In the genomic region with DNA sequence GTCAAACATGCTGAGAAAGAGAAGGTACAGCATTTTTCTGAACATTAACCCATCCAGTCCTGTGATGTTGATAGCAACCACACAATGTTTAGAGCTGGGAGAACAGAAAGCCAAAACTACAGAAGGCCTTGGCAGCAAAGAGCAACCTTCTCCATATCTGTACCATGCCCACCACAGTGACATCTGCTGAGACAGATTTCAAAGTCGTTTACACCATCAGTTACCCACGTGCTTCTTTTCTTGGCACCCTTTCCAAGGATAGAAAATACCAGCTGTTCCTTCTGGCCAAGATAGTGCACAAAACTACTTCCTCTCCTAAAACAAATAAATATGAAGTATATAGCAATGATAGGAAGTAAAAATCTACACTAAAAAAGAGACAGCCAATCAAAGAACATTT, we compare ENCODE assay signal across 12 mouse cellular contexts.
A peak's percentile ranks its signal among the peaks of the same experiment; 100 is the strongest.
DNase-seq lines count a peak whose midpoint lies in the region; TF ChIP-seq lines count a peak whose summit lies in the region.
"Had no signal": no experiment of that assay in that cellular context is flagged by ENCODE, and none has a peak within 500 bp of the region (broad histone marks: within the 10 kb centered on the region; RNA-seq: fewer than 3 reads in every experiment).

No protein-coding gene starts in this region.

- H3K9ac ChIP-seq in MEL (ENCODE audit: control insufficient read depth, low read depth, low read length, poor library complexity, severe bottlenecking) = no peak overlapping the region

- no peak overlapping the region for H3K27ac ChIP-seq in MEL (ENCODE audit: control insufficient read depth, low read depth, low read length)
- H3K27ac ChIP-seq in thymus, adult 2 months (ENCODE audit: control insufficient read depth, insufficient read depth, low read length) = no peak overlapping the region
- H3K27ac ChIP-seq: heart, embryonic 10.5 days; hindbrain, embryonic 10.5 days had no signal

- TF ChIP-seq POLR2A in MEL (IDR thresholded peaks at IDR 0.05; ENCODE audit: control insufficient read depth in 1 of 2, insufficient read depth in 1 of 2, low read depth in 1 of 2, low read length in 2 of 2, poor library complexity in 1 of 2) = no peak
- TF ChIP-seq POLR2A in thymus, adult 2 months (IDR thresholded peaks at IDR 0.05; ENCODE audit: control insufficient read depth, extremely low read depth, insufficient read depth, low read length, poor library complexity) = no peak

- no peaks in the 10 kb centered on the region for H3K36me3 ChIP-seq in MEL (ENCODE audit: control insufficient read depth in 1 of 2, insufficient read depth in 2 of 2, low read length in 2 of 2)
- no peaks in the 10 kb centered on the region for H3K36me3 ChIP-seq in thymus, adult 2 months (ENCODE audit: control insufficient read depth, insufficient read depth, low read length)
- H3K36me3 ChIP-seq: heart, embryonic 10.5 days; hindbrain, embryonic 10.5 days had no signal

- DNase-seq in cerebellum, postnatal 14 days = peak; percentile 53 to 58
- DNase-seq in cerebellum, postnatal 36 days = no peak
- DNase-seq in MEL (ENCODE audit: low read depth, low spot score) = peak; percentile 79
- peak; percentile 7 to 11 for DNase-seq in frontal cortex, postnatal 10 days (ENCODE audit: low spot score in 2 of 2)
- peak; percentile 8 to 19 for DNase-seq in left cerebral cortex, adult 18-20 months (ENCODE audit: low spot score in 2 of 2)
- no peak for DNase-seq in thymus, postnatal 14 days
- no peak for DNase-seq in gastrocnemius, postnatal 4 days (ENCODE audit: low spot score in 2 of 2)
- DNase-seq in thymus, adult 2 months = no peak
- DNase-seq: cerebellum, adult 9-11 months; kidney, adult 2 months had no signal

- H3K79me2 ChIP-seq in MEL (ENCODE audit: control insufficient read depth, insufficient read depth, low read length, poor library complexity) = no peaks in the 10 kb centered on the region

- no peak for TF ChIP-seq CTCF in MEL (IDR thresholded peaks at IDR 0.05 in 2 of 3, conservative IDR thresholded peaks at IDR 0.05 in 1 of 3; ENCODE audit: control insufficient read depth in 1 of 3, insufficient read depth in 1 of 3, low read depth in 2 of 3, low read length in 3 of 3, poor library complexity in 1 of 3, severe bottlenecking in 1 of 3)
- TF ChIP-seq CTCF in thymus, adult 2 months (IDR thresholded peaks at IDR 0.05; ENCODE audit: borderline replicate concordance, control insufficient read depth, extremely low read depth, insufficient read depth, low read length, poor library complexity) = no peak

- H3K9me3 ChIP-seq in MEL (replicated peaks; ENCODE audit: insufficient read depth, low read length) = no peaks in the 10 kb centered on the region
- H3K9me3 ChIP-seq: heart, embryonic 10.5 days; hindbrain, embryonic 10.5 days had no signal

- H3K4me3 ChIP-seq in MEL (ENCODE audit: control insufficient read depth in 1 of 2, insufficient read depth in 1 of 2, low read depth in 2 of 2, low read length in 2 of 2) = no peak overlapping the region
- no peak overlapping the region for H3K4me3 ChIP-seq in thymus, adult 2 months (ENCODE audit: control insufficient read depth, insufficient read depth, low read length)
- H3K4me3 ChIP-seq: heart, embryonic 10.5 days; hindbrain, embryonic 10.5 days had no signal

- peak; percentile 91 to 95 for TF ChIP-seq EP300 in MEL (IDR thresholded peaks at IDR 0.05; ENCODE audit: low read depth in 1 of 2, low read length in 2 of 2)

- 37% methylated on average over 2 of the region's 2 CpGs for WGBS in thymus, adult 2 months

- no peak for TF ChIP-seq RAD21 in MEL (IDR thresholded peaks at IDR 0.05; ENCODE audit: low read depth, low read length)

- 0 out of 4 replicates have a peak, but pooled peaks cover 0 to 2% of the 10 kb centered on the region in 2 experiments for H3K4me1 ChIP-seq in MEL (ENCODE audit: control insufficient read depth in 1 of 2, insufficient read depth in 2 of 2, low read length in 2 of 2)
- no peaks in the 10 kb centered on the region for H3K4me1 ChIP-seq in thymus, adult 2 months (replicated peaks; ENCODE audit: control insufficient read depth, insufficient read depth, low read length)
- H3K4me1 ChIP-seq: heart, embryonic 10.5 days; hindbrain, embryonic 10.5 days had no signal

- H3K27me3 ChIP-seq in MEL (ENCODE audit: control insufficient read depth in 1 of 2, insufficient read depth in 2 of 2, low read length in 2 of 2) = no peaks in the 10 kb centered on the region
- no peaks in the 10 kb centered on the region for H3K27me3 ChIP-seq in thymus, adult 2 months (ENCODE audit: control insufficient read depth, insufficient read depth, low read length)

TF ChIP-seq in MEL, 35 proteins besides CTCF, POLR2A, EP300 and RAD21:
- TF ChIP-seq ELF1 (IDR thresholded peaks at IDR 0.05; ENCODE audit: low read depth, low read length) (peak; percentile 28; the same call in 1 of the 2 replicates), NRF1 (IDR thresholded peaks at IDR 0.05; ENCODE audit: insufficient read depth, low read depth, low read length, poor library complexity, severe bottlenecking) (no peak), JUND (IDR thresholded peaks at IDR 0.05; ENCODE audit: low read depth, low read length) (no peak), CHD2 (IDR thresholded peaks at IDR 0.05; ENCODE audit: low read length) (no peak), TAL1 (IDR thresholded peaks at IDR 0.05; ENCODE audit: low read length) (peak; percentile 62), MXI1 (IDR thresholded peaks at IDR 0.05; ENCODE audit: low read depth, low read length) (peak; percentile 59; the same call in 1 of the 2 replicates), MEF2A (IDR thresholded peaks at IDR 0.05; ENCODE audit: extremely low read depth, insufficient replicate concordance, low read depth, low read length, poor library complexity, severe bottlenecking) (no peak), MYB (IDR thresholded peaks at IDR 0.05; ENCODE audit: low read depth, low read length) (peak; percentile 78; the same call in 1 of the 2 replicates), SMC3 (IDR thresholded peaks at IDR 0.05; ENCODE audit: low read depth, low read length) (no peak), MYC (IDR thresholded peaks at IDR 0.05; ENCODE audit: low read depth, low read length) (peak; percentile 55; the same call in 1 of the 2 replicates), ZMIZ1 (IDR thresholded peaks at IDR 0.05; ENCODE audit: low read depth, low read length) (no peak), ETS1 (IDR thresholded peaks at IDR 0.05; ENCODE audit: low read depth, low read length) (peak; percentile 97), ZKSCAN1 (IDR thresholded peaks at IDR 0.05; ENCODE audit: low read depth, low read length) (no peak), CHD1 (IDR thresholded peaks at IDR 0.05; ENCODE audit: low read depth, low read length) (no peak), E2F4 (IDR thresholded peaks at IDR 0.05; ENCODE audit: borderline replicate concordance, low read depth, low read length) (no peak), HCFC1 (IDR thresholded peaks at IDR 0.05; ENCODE audit: low read depth, low read length) (no peak), KAT2A (conservative IDR thresholded peaks at IDR 0.05; ENCODE audit: low read depth, low read length) (0 out of 2 replicates have a peak, but pooled peaks have one; percentile 12), POLR2AphosphoS5 (IDR thresholded peaks at IDR 0.05; ENCODE audit: borderline replicate concordance, low read depth, low read length) (no peak), MAZ (IDR thresholded peaks at IDR 0.05; ENCODE audit: low read depth, low read length) (no peak), NELFE (IDR thresholded peaks at IDR 0.05; ENCODE audit: low read depth, low read length) (no peak), MAX (IDR thresholded peaks at IDR 0.05; ENCODE audit: low read length) (peak; percentile 88), RCOR1 (IDR thresholded peaks at IDR 0.05; ENCODE audit: low read depth, low read length) (peak; percentile 51; the same call in 1 of the 2 replicates), USF1 (IDR thresholded peaks at IDR 0.05; ENCODE audit: low read depth, low read length) (peak; percentile 82; the same call in 1 of the 2 replicates), SIN3A (IDR thresholded peaks at IDR 0.05; ENCODE audit: low read length) (peak; percentile 79; the same call in 1 of the 2 replicates), TCF12 (IDR thresholded peaks at IDR 0.05; ENCODE audit: low read depth, low read length) (peak; percentile 92), ZNF384 (IDR thresholded peaks at IDR 0.05; ENCODE audit: low read depth, low read length) (no peak), MAFK (IDR thresholded peaks at IDR 0.05; ENCODE audit: borderline replicate concordance, low read depth, low read length) (no peak; the same call in 1 of the 2 replicates), UBTF (IDR thresholded peaks at IDR 0.05; ENCODE audit: borderline replicate concordance, insufficient read depth, low read depth, low read length) (no peak), GATA1 (IDR thresholded peaks at IDR 0.05; ENCODE audit: low read depth, low read length) (peak; percentile 66), POLR2AphosphoS2 (IDR thresholded peaks at IDR 0.05; ENCODE audit: low read length) (no peak), GABPA (IDR thresholded peaks at IDR 0.05; ENCODE audit: low read depth, low read length) (no peak), USF2 (IDR thresholded peaks at IDR 0.05; ENCODE audit: borderline replicate concordance in 1 of 2, insufficient read depth in 1 of 2, low read depth in 1 of 2, low read length in 2 of 2) (no peak), ZC3H11A (IDR thresholded peaks at IDR 0.05; ENCODE audit: low read depth, low read length) (no peak), BHLHE40 (IDR thresholded peaks at IDR 0.05; ENCODE audit: borderline replicate concordance, low read depth, low read length) (peak; percentile 65), TBP (IDR thresholded peaks at IDR 0.05; ENCODE audit: low read depth, low read length) (no peak)

Comparison
In these comparisons a context has a peak if more than half of its experiments do, and no peak if none do; other contexts are left out.
1. DNase-seq: peak in cerebellum, postnatal 14 days (2 of 2), MEL (single experiment), frontal cortex, postnatal 10 days (2 of 2) and left cerebral cortex, adult 18-20 months (2 of 2); none in cerebellum, postnatal 36 days (0 of 2), thymus, postnatal 14 days (single experiment), gastrocnemius, postnatal 4 days (0 of 2) and thymus, adult 2 months (single experiment).